Mouse (Mus musculus) T-helper 2 cell (primary cell): ENCODE measurements around the gene Kif5c.

Source experiments
- in situ Hi-C: fragments of 300-600 bp; cut with MboI, MseI; formaldehyde crosslinking; loops from one replicate; pipeline ENCODE4 v1.15.1; 2025; ENCODE audit warnings: high pct_unique_total_duplicates

Kif5c gene

GRCm38 (mm10) chr2:49718935-49719850 lies 100.1 kb downstream of the Kif5c start:
- in situ Hi-C loops = no loop called here

DNA sequence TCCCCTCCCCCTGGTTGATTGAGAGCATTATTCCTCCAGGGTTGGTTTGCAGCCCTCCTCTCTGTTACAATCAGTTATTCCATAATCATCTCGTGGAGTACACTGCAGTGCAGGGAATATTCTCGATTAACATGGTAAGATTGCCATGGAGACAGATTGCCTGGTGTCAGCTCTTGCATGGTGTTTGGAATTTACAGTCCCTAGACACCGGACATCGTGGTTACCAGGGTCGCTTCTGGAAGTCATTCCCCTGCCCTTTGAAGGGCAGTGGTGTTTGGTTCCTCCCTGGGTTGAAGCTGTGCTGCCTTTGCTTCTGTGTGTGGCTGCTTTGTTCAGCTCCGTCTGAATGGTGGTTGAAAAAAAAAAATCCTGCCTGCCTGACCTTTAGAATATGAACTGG lies 100.8 kb downstream of the Kif5c start:
- in situ Hi-C loops = no loop called here

- in situ Hi-C loops = no loop called here
Observed at GRCm38 (mm10) chr2:49720343-49720742, 101.2 kb downstream of the Kif5c start.

GRCm38 (mm10) chr2:49722331-49722730 lies 103.2 kb downstream of the Kif5c start:
- in situ Hi-C loops = no loop called here

- in situ Hi-C loops = no loop called here
Observed at GRCm38 (mm10) chr2:49722983-49723382, 103.9 kb downstream of the Kif5c start.

DNA sequence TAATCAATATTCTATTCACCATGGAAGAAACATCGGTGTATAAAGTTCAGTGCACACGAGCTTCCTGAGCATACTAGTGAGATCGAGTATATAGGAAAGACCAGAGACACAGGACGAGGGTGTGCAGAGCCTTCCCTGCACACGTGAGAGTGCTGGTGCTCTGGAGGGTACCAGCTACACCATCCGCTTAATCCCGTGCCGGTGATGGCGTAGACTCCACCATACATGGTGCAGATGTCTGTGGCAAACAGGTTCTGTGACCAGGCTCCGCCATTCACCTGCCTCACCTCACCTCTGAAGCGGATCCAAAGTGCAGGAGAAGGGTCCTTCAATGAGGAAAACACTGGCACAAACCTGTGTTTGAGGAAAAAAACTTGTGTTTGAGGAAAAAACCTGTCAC lies 107.6 kb downstream of the Kif5c start:
- in situ Hi-C loops = loop anchor here (25.0 kb wide), 1 partner anchor 814 kb away; no protein-coding TSS in a partner anchor

DNA sequence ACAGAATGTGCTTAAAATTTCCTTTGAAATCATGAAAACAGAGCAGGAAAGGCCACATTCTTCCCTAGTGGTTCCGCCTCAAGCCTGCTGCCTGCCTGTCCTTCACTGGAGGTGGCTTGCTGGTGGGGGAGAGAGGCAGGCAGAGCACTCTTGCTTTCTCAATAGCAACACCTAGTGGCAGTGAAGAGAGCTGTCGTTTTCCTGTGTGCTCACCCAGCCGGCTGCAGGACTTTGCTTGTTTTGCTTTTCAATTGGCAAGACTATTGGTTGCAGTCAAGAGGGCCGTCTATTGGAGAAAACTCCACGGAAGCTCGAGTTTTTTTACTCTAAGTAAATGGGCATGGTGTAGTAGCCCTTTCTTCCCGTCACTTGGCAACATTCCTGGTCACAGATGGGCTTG lies 108.1 kb downstream of the Kif5c start:
- in situ Hi-C loops = loop anchor here (25.0 kb wide), 1 partner anchor 815 kb away; no protein-coding TSS in a partner anchor

GRCm38 (mm10) chr2:49727686-49728085 lies 108.6 kb downstream of the Kif5c start:
- in situ Hi-C loops = loop anchor here (25.0 kb wide), 1 partner anchor 815 kb away; no protein-coding TSS in a partner anchor

- in situ Hi-C loops = loop anchor here (25.0 kb wide), 1 partner anchor 817 kb away; no protein-coding TSS in a partner anchor
Observed at GRCm38 (mm10) chr2:49728896-49729610, 110.0 kb downstream of the Kif5c start.

DNA sequence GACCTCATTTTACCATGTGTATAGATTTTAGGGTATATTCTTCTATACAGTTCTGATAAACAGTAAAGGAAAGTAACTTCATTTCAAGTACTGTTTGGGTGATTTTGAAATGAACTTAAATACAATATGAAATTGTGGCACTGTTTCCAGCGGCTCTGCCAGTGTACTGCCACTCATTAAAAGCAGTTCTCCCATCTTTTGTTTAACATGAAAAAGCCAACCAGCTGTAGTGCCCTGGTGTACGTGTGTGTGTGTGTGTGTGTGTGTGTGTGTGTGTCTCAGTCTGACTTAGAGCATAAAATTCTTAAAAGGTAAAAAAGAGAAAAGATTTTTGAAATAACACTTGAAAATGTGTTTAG lies 110.5 kb downstream of the Kif5c start:
- in situ Hi-C loops = loop anchor here (25.0 kb wide), 1 partner anchor 817 kb away; no protein-coding TSS in a partner anchor

- in situ Hi-C loops = loop anchor here (5.0 to 25.0 kb wide), 3 partner anchors 278 to 818 kb away; partner anchors contain the start of gene Epc2
Observed at GRCm38 (mm10) chr2:49730183-49730582, 111.1 kb downstream of the Kif5c start.

DNA sequence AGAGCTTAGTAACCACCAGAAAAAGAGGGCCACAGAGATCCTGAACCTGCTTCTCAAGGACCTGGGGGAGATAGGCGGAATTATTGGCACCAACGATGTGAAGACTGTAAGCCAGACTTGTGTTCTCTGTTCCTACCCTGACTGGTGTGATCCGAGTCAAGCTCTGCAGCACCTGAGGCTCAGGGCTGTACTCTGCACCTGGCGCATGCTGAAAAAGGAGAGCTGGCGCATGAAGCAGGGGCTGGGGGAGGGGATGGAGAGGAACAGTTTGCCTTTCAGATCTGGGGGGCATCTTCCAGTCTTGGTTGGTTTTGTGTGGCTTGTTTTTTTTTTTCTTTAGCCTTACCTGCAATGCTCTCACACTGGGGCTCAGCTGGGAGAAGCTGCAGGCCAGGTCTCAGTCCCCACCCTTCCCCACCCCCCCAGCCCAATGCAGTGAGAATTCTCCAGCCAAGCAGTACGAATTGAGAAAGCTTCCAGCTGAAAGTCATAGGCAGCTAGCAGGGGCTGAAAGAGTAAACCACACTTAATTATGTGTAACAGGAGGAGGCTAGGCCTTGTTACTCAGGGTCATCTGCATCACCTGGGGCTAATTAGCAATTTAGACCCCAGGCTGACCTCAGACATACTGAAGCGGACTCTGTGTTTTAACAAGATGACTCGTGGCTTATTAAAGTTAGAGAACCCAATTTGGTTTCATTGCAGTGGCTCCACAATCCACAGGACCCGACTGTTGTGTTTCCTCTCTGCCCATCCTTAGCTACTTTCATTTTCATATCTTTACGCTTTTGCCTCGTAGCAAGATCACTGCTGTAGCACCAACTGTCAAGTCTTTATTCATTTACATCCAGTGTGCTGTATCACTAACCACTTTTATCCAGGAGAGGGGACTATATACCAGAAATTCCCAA lies 113.9 kb downstream of the Kif5c start:
- in situ Hi-C loops = loop anchor here (5.0 to 25.0 kb wide), 3 partner anchors 281 to 821 kb away; partner anchors contain the start of gene Epc2

DNA sequence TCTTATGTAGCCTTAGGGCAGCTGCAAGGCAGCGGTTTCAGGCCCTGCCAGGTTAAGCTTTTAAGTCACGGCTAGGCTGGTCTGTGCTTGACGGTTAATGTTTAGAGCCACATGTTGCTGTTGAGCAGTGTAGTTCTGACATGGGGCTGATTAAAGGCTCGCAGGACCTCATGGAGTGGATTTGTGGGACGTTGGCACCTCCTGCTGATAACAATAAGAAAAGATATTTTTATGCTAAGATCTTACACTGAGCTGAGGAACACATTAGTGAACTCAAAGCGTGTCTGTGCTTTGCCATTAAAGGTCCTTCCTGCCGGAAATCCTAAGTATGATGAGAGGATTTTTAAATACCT lies 114.5 kb downstream of the Kif5c start:
- in situ Hi-C loops = loop anchor here (5.0 to 25.0 kb wide), 3 partner anchors 281 to 821 kb away; partner anchors contain the start of gene Epc2

DNA sequence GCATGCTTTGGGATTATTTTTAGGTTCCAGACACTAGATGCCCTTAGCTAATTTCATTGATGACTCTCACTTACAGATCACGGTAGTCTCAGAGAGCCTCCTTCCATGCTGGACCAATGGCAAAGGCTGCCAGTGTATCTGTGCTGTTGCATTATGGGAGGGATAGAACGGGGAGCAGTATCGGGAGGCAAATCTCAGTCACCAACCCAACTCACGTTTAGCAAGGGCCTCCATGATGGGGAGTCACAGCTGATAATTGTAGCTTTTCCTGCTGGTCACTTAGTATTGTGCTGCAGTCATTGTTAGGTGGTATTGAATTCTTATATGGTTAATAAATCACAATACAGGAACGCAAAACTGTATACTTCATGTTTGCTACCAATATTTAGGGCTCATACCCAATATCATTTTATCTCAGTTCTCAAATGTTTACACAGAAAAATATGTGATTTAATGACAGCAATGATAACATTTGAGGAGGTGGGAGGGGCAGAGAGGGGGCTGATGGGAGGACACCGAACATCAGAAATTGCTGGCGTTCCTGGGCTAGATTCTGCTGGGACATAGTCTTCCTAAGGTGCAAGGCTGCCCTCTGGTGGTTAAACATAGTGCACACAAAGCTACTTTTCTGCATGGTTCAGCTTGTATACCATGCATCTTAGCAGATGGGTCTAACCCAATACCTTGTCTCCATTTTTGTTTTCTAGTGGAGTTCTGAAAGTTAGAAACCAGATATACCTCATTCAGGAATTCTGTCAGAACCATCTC lies 115.1 kb downstream of the Kif5c start:
- in situ Hi-C loops = loop anchor here (5.0 to 25.0 kb wide), 3 partner anchors 282 to 822 kb away; partner anchors contain the start of gene Epc2

- in situ Hi-C loops = loop anchor here (25.0 kb wide), 1 partner anchor 823 kb away; no protein-coding TSS in a partner anchor
Observed at GRCm38 (mm10) chr2:49735386-49735785, 116.3 kb downstream of the Kif5c start.

DNA sequence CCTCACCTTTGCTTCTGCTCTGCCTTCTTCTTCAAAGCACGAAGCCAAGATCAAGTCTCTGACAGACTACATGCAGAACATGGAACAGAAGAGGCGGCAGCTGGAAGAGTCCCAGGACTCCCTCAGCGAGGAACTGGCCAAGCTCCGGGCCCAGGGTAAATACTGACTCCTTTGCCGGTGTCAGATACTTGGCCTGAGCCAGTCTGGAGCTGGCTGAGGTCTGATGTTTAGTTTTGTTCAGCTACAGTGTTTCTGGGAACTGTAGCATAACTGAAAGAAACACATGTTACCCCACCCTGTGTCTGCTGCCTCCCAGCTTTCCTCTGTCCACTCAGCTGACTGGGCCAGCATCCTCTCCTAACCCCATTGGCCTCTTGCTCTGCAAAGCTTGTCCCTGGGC lies 119.9 kb downstream of the Kif5c start:
- in situ Hi-C loops = loop anchor here (25.0 kb wide), 1 partner anchor 827 kb away; no protein-coding TSS in a partner anchor

DNA sequence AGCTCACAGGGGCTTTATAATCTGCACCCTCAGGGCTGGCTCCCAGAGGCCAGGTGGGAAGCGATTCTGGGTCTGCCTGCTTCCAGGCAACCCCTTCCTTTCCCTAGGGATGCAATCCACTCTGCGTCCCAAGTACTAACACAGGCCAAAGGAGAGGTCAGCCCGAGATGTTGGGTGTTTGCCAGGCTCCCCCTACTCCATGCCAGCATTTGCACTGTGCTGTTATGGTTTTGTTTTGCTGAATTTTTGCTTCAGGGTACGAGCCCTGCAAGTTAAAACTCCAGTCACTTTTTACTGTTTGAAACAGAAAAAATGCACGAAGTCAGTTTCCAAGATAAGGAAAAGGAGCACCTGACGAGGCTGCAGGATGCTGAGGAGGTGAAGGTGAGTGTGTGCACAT lies 121.9 kb downstream of the Kif5c start:
- in situ Hi-C loops = loop anchor here (25.0 kb wide), 1 partner anchor 829 kb away; no protein-coding TSS in a partner anchor

DNA sequence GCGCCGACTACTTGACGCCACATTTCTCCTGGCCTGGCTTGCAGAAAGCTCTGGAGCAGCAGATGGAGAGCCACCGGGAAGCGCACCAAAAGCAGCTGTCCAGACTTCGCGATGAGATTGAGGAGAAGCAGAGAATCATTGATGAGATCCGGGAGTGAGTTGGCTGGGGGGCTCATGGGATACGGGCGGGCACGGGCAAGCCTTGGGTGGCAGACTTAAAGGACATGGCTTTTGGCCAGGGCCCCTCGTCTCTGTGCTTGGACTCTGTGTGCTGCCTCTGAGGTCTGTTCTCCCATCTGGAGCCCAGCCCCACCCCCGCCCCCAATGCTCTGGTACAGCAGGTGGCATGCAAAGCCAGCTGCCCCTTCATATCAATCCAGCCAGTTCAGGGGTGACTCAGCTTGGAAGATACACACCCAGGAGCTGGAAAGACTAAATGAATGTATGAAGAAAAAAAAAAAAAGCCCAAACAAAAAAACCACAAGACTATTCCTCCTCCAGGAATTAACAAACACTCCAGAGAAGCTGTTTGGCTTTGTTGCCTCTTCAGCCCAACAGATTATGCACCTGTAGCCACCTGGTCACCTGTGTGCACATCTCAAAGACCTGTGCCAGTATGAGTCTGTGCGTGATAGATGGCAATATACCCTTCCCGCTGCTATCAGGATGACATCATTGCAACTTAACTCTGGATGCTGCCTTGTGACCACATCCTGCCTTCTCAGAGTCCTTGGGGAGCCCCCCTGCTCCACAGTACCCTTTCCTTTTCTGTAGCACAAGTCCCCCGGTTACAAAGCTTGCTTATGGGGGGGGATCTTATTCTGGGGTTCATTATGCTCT lies 123.0 kb downstream of the Kif5c start:
- in situ Hi-C loops = loop anchor here (25.0 kb wide), 1 partner anchor 830 kb away; no protein-coding TSS in a partner anchor

DNA sequence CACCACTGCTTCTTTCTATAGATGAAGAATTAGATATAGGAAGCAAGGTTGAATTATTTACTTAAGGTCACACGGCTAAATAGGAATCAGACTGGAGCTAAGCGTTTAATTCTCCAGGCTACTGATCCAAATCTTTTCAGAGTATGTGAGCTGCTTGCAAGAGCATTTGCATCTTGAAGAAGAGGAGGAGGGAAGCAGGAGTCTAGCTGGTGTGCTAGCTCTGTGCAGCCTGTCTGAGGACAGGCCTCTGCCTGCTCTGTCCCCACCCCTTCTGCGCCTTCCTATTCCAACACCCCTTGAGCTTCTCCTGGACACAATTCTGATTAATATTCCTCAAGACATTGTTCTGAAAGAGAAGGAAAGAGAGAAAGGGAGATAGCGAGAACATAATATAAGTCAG lies 123.8 kb downstream of the Kif5c start:
- in situ Hi-C loops = loop anchor here (25.0 kb wide), 1 partner anchor 831 kb away; no protein-coding TSS in a partner anchor
